Mouse (Mus musculus) ES-Bruce4 (cell line): ENCODE data around the gene Pnmt. TPM values are rescaled to one million over a fixed set of nuclear protein-coding genes. Genes with fewer than 3 reads are reported as not detected.

Experiments
- H3K27ac ChIP-seq: 2 replicates; pipeline ENCODE4 v1.5.1; 2012; ENCODE audit warnings: low read length, inconsistent platforms; ENCODE audit not compliant: insufficient read depth
- H3K27me3 ChIP-seq: 2 replicates; pipeline ENCODE4 v1.6.1; 2012; ENCODE audit warnings: mild to moderate bottlenecking, low read length, inconsistent platforms; ENCODE audit not compliant: control insufficient read depth, poor library complexity, insufficient read depth, severe bottlenecking
- H3K36me3 ChIP-seq: 2 replicates; pipeline ENCODE4 v1.6.1; 2012; ENCODE audit warnings: inconsistent platforms, mild to moderate bottlenecking, low read length, moderate library complexity; ENCODE audit not compliant: control insufficient read depth, poor library complexity, insufficient read depth, severe bottlenecking
- H3K4me1 ChIP-seq: one replicate; pipeline ENCODE4 v1.8.1; 2011; ENCODE audit warnings: low read length; ENCODE audit not compliant: control insufficient read depth, insufficient read depth
- H3K4me3 ChIP-seq: 2 replicates; pipeline ENCODE4 v1.5.1; 2011; ENCODE audit warnings: low read depth, mild to moderate bottlenecking, low read length
- H3K9ac ChIP-seq: 2 replicates; pipeline ENCODE4 v1.6.1; 2012; ENCODE audit warnings: low read depth, mild to moderate bottlenecking, inconsistent platforms; ENCODE audit not compliant: poor library complexity, severe bottlenecking
- H3K9me3 ChIP-seq: replicated peaks from 2 replicates; pipeline ENCODE4 v1.6.1; 2012; ENCODE audit warnings: mild to moderate bottlenecking, low read length, inconsistent platforms; ENCODE audit not compliant: control insufficient read depth, poor library complexity, insufficient read depth, severe bottlenecking
- CTCF ChIP-seq: IDR thresholded peaks from one replicate; pipeline ENCODE4 v1.8.1; 2011; ENCODE audit warnings: low read depth, low read length
- EP300 ChIP-seq: IDR thresholded peaks from 2 replicates; pipeline ENCODE4 v1.6.1; 2011; ENCODE audit warnings: low read depth, low read length; ENCODE audit not compliant: insufficient read depth
- POLR2A ChIP-seq: IDR thresholded peaks from one replicate; pipeline ENCODE4 v1.8.1; 2011; ENCODE audit warnings: low read length; ENCODE audit not compliant: insufficient read depth
- polyA plus RNA-seq: library from polyadenylated mRNA; stranded (reverse); fragments of >200 nt; gene quantifications from 2 replicates; pipeline ENCODE4 v1.2.4, GENCODE M21; 2011; ENCODE audit warnings: low read depth; ENCODE audit not compliant: missing spikeins, insufficient read depth, insufficient read length

Gene Pnmt
- polyA plus RNA-seq, 1 experiment = not detected

DNA sequence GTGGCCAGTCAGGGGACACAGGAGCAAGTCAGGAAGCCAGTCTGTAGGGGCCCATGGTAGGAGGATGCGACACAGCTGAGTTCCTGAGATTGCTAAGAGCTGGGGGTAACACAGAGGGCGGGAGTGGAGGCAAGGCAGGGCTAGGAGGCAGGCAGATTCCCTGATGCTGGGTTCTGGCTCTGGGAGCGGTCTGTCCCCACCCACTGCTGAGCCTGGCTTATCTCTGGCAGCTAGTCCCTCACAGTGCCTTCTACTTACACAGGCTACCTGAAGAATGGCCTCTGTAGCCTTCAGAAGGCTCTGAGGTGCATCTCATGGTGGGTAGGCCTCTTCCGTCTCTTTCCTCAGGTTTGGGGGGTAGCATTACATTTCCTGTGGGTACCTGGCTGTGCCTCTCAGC, 6.4 kb downstream of the Pnmt start:
- Histone ChIP-seq H3K9ac (no peak overlapping the region), H3K36me3 (no peaks in the 10 kb centered on the region), H3K9me3 (no peaks in the 10 kb centered on the region), H3K27ac (no peak overlapping the region), H3K4me3 (0 out of 2 replicates have a peak overlapping the region, but pooled peaks have one; percentile 4), H3K4me1 (no peaks in the 10 kb centered on the region), H3K27me3 (no peaks in the 10 kb centered on the region)
- no peak for TF ChIP-seq POLR2A
- TF ChIP-seq EP300 = no peak
- TF ChIP-seq CTCF = no peak

DNA sequence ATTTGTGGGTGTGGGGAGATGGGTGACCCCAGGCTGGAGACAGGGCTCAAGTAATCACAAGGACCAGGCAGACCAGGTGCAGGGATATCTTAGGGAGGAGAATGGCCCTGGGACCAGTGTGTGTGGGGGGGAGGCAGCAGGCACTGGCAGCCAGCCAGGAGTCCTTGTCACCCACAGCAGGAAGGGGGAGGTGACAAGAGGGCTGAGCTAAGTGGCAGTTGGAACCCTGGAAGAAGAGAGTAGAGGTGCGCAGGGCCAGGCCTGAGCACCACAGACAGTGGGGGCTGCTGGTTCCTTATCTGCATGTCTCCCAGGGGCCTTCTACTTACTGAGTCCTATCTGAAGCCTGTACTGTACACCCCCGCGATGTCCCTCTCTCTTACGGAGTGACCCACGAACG, 7.1 kb downstream of the Pnmt start:
- Histone ChIP-seq H3K9ac (no peak overlapping the region), H3K36me3 (no peaks in the 10 kb centered on the region), H3K4me3 (no peak overlapping the region), H3K27me3 (no peaks in the 10 kb centered on the region), H3K9me3 (no peaks in the 10 kb centered on the region), H3K27ac (no peak overlapping the region), H3K4me1 (no peaks in the 10 kb centered on the region)
- TF ChIP-seq EP300 (no peak), CTCF (no peak), POLR2A (no peak)

DNA sequence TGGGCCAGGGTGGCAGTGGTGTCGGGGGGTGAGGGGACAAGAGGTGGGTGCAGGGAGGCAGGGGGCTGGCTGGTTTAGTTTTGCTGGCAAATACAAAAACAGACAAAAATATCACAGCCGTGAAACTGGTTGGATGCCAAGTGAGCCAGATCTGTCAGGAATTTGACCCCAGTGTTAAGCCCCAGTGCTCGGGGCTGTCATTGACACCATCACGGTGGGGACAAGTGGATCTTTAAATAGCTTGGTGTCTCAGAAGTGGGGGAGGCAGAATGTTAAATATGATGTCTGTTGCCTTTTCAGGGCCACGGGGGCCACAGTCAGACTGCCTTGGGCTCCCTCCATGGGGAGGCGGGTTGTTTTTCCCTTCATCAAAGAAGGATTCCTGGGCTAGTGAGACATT, 8.1 kb downstream of the Pnmt start:
- Histone ChIP-seq H3K9ac (no peak overlapping the region), H3K4me3 (no peak overlapping the region), H3K36me3 (no peaks in the 10 kb centered on the region), H3K4me1 (no peaks in the 10 kb centered on the region), H3K9me3 (no peaks in the 10 kb centered on the region), H3K27me3 (no peaks in the 10 kb centered on the region), H3K27ac (no peak overlapping the region)
- TF ChIP-seq CTCF = no peak

DNA sequence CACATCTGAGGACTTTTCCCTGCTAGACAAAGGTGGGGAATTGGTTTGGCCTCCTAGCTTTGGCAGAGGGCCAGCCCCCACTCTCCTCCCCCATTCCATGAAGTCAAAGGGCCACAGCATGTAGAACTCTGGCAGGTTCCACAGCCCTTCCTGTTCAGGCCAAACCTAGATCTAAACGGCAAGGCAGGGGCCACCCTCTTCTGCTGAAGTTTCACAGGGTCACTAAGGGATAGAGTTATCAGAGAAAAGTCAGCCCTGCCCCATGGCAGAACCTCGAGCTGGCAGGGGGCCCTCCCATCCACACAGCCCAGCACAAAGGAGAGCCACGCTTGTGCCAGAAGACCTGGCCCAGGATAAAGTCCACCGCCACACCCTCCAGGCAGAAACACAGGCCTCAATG, 8.8 kb downstream of the Pnmt start:
- no peak overlapping the region for H3K27ac ChIP-seq

DNA sequence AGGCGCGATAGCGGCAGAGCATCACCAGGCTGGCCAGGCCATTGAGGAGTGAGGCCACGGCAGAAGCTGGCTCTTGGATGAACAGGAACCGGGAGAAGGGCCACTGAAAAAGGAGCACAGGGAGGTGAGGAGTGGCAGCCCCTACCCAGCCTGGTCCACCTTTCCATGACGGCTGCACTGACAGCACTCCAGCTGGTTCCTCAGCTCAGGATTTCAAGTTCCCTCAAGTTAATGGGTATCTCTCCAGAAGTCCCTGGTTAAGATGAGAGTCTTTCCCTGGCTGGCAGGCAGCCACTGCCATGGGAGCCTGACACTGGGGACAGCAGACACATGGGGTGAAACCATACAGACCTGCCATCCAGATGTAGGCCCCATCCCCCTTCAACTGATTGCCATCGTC, 11.7 kb downstream of the Pnmt start:
- Histone ChIP-seq H3K4me3 (no peak overlapping the region), H3K36me3 (no peaks in the 10 kb centered on the region), H3K9ac (no peak overlapping the region), H3K27ac (no peak overlapping the region), H3K4me1 (no peaks in the 10 kb centered on the region), H3K27me3 (no peaks in the 10 kb centered on the region), H3K9me3 (no peaks in the 10 kb centered on the region)
- TF ChIP-seq POLR2A (no peak), EP300 (no peak), CTCF (no peak)

More for the DNA sequence above, 8.8 kb downstream of the Pnmt start:
- H3K27me3 ChIP-seq = no peaks in the 10 kb centered on the region
- H3K4me3 ChIP-seq = no peak overlapping the region
- H3K9ac ChIP-seq = no peak overlapping the region
- no peaks in the 10 kb centered on the region for H3K36me3 ChIP-seq
- no peaks in the 10 kb centered on the region for H3K4me1 ChIP-seq
- no peaks in the 10 kb centered on the region for H3K9me3 ChIP-seq
- TF ChIP-seq EP300 = no peak
- no peak for TF ChIP-seq POLR2A
- TF ChIP-seq CTCF = no peak

DNA sequence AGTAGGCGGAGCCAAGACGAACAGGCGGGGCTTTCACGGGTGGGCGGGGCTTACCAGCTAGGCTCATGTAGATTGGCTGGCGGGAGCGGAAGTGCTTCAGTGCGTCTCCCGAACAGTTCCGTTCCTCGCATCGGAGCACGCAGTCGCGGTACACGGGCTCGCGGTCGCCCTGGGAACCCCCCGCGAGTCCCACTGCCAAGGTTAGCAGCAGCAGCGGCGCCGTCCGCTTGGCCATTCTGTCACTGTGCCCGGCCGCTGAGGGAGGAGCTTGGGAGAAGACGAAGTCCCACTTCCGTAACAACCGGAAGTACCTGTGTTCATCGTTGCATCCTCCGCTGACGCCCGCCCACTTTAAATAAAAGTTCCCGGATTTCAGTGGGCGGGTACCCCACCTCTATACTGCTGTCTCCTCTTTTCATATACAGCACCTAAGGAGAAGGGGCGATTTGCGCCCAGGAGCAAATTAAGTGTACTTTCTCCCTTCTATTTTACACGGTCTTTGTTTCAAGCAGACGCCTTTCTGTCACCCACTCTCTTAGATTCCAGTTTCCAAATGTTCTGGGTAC, 14.0 kb downstream of the Pnmt start, which contains the start of gene Pgap3:
Gene Pgap3 (minus strand): TSS at position 330 of the 566 bp plus-strand sequence.
- no peaks in the 10 kb centered on the region for H3K27me3 ChIP-seq
- H3K36me3 ChIP-seq = no peaks in the 10 kb centered on the region
- H3K4me1 ChIP-seq = no peaks in the 10 kb centered on the region
- H3K9me3 ChIP-seq = no peaks in the 10 kb centered on the region
- peak within 1 kb of the TSS; percentile 59 for H3K27ac ChIP-seq
- H3K4me3 ChIP-seq = peak within 1 kb of the TSS; percentile 68
- H3K9ac ChIP-seq = peak within 1 kb of the TSS; percentile 64
- TF ChIP-seq POLR2A (no peak), CTCF (no peak), EP300 (no peak)

DNA sequence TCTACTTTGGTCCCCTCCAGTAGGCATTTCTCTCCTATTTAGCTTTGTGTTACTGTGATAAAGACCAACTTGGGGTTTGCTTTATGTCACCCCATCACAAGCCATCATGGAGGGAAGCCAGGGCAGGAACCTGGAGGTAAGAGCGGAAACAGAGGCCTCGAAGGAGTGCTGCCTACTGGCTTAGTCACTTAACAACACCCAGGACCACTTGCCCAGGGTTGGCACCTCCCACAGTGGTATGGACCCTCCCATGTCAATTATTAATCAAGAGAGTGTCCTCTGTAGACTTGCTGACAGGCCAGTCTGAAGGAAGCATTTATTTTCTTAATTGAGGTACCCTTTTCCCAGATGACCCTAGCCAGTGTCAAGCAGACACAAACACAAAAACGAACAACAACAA, 14.6 kb downstream of the Pnmt start:
- Histone ChIP-seq H3K36me3 (no peaks in the 10 kb centered on the region), H3K27me3 (no peaks in the 10 kb centered on the region), H3K9me3 (no peaks in the 10 kb centered on the region), H3K4me1 (no peaks in the 10 kb centered on the region), H3K27ac (no peak overlapping the region), H3K9ac (peak overlapping the region; percentile 64), H3K4me3 (no peak overlapping the region; the same call in 1 of the 2 replicates)
- TF ChIP-seq EP300 (no peak), POLR2A (no peak), CTCF (no peak)
